Mouse (Mus musculus): ENCODE results near the gene Olfr488. TPM values are rescaled to one million over a fixed set of nuclear protein-coding genes. Genes with fewer than 3 reads are reported as not detected.

The Olfr488 gene
- not detected for polyA plus RNA-seq (2017; shearing (Covaris generic))

GRCm38 (mm10) chr7:108258247-108258646, at the start of gene Olfr488:
TSS of gene Olfr488 (minus strand) at chr7:108258347.

GRCm38 (mm10) chr7:108288834-108289233, 30.7 kb upstream of the Olfr488 start, which contains the start of gene Olfr490:
TSS of gene Olfr490 (minus strand) at chr7:108288934.

GRCm38 (mm10) chr7:108214536-108214935, 43.6 kb downstream of the Olfr488 start, which contains the start of gene Olfr487:
TSS of gene Olfr487 (minus strand) at chr7:108214636.

Other genes with a start within 250 kb of the Olfr488 start
- not detected for gene Olfr478, start 224.4 kb downstream of the Olfr488 start, polyA plus RNA-seq (2017; shearing (Covaris generic))
- gene Olfr479, start 207.7 kb downstream of the Olfr488 start, polyA plus RNA-seq (2017; shearing (Covaris generic)): not detected
- gene Olfr480, start 191.0 kb downstream of the Olfr488 start, polyA plus RNA-seq (2017; shearing (Covaris generic)): not detected
- gene Olfr481, start 178.5 kb downstream of the Olfr488 start, polyA plus RNA-seq (2017; shearing (Covaris generic)): 0.07 TPM
- 0.33 TPM for gene Olfr482, start 160.8 kb downstream of the Olfr488 start, polyA plus RNA-seq (2017; shearing (Covaris generic))
- not detected for gene Olfr483, start 157.5 kb downstream of the Olfr488 start, polyA plus RNA-seq (2017; shearing (Covaris generic))
- not detected for gene Olfr484, start 130.9 kb downstream of the Olfr488 start, polyA plus RNA-seq (2017; shearing (Covaris generic))
- 0.40 TPM for gene Olfr485, start 98.5 kb downstream of the Olfr488 start, polyA plus RNA-seq (2017; shearing (Covaris generic))
- not detected for gene Olfr486, start 85.6 kb downstream of the Olfr488 start, polyA plus RNA-seq (2017; shearing (Covaris generic))
- not detected for gene Olfr487, start 43.7 kb downstream of the Olfr488 start, polyA plus RNA-seq (2017; shearing (Covaris generic))
- 0.40 TPM for gene Olfr490, start 30.6 kb upstream of the Olfr488 start, polyA plus RNA-seq (2017; shearing (Covaris generic))
- gene Olfr491, start 55.1 kb upstream of the Olfr488 start, polyA plus RNA-seq (2017; shearing (Covaris generic)): not detected
- not detected for gene Olfr492, start 65.3 kb upstream of the Olfr488 start, polyA plus RNA-seq (2017; shearing (Covaris generic))
- not detected for gene Olfr493, start 88.6 kb upstream of the Olfr488 start, polyA plus RNA-seq (2017; shearing (Covaris generic))
- not detected for gene Olfr494, start 107.0 kb upstream of the Olfr488 start, polyA plus RNA-seq (2017; shearing (Covaris generic))
- gene Olfr495, start 134.8 kb upstream of the Olfr488 start, polyA plus RNA-seq (2017; shearing (Covaris generic)): not detected
- not detected for gene Olfr497, start 162.1 kb upstream of the Olfr488 start, polyA plus RNA-seq (2017; shearing (Covaris generic))
- not detected for gene Olfr498, start 207.0 kb upstream of the Olfr488 start, polyA plus RNA-seq (2017; shearing (Covaris generic))

All from effector memory CD4-positive, alpha-beta T cell, adult 7 months (primary cell).